Mouse (Mus musculus) heart, adult 9 months (tissue): ENCODE data around the gene Gm14781.
"Not testable (repeated sequence)": the region's sequence is repeated elsewhere in the genome, so short reads cannot be mapped to it uniquely, and the experiment has no call there.

ENCODE experiments used
- DNase-seq, 2 experiments: peaks; one replicate each; pipeline ENCODE4 v3.0.0; 2022; ENCODE audit warnings: low spot score in 2 of 2

The Gm14781 gene

DNA sequence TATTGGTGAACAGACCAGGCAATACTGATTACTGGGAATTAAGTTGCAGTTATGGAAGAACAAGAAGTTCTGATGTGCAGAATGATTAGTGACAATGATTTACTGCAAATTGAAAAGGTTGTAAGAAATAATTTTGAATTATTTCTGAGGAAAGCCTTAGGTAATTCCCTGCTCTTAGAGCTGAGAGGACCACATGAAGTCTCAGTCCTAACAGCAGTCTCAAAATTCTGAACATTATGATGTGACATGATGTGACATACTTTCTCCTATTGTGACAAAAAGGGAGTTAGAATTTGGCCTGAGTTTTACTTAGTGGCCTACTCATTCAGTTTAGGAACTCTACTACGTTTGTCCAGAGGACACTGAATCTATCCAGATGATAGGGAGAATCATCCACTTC, at the start of gene Gm14781:
TSS of gene Gm14781 (plus strand) at position 301 of the 400 bp plus-strand sequence.
- DNase-seq: not testable (repeated sequence)

DNA sequence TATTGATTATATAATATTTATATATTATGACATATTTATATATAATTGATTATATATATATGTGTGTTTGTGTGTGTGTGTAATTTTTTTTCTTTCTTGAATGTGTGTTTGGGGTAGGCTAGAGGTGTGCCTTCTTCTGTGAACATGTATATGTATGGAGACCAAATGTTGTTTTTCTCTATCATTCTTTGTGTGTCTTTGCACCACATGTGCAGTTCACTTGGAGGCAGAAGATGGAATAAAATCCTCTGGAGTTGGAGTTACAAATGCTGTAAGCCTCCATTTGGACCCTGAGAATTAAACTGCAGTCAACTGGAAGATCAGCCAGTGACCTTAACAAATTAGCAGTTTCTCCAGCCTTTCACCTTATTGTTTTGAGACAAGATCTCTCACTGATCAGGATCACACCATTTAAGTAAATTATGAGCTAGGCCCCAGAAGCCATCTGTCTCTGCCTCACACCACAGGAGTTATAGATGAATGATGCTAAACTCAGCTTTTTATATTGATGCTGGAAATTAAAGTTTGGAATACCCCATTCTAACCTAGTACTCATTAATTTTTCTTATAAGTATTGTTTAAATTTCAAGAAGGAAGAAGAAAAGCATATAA, 23.1 kb downstream of the Gm14781 start:
- DNase-seq: not testable (repeated sequence)
